Mouse (Mus musculus) E14TG2a.4 (cell line): ENCODE data around the gene Pcsk2.

Experiments
- H3K27me3 ChIP-seq: 2 replicates; pipeline ENCODE4 v1.6.1; 2014; ENCODE audit warnings: low read length, control low read depth; ENCODE audit not compliant: insufficient read depth
- H3K36me3 ChIP-seq: 2 replicates; pipeline ENCODE4 v1.6.1; 2014; ENCODE audit warnings: low read length, control low read depth; ENCODE audit not compliant: insufficient read depth
- H3K4me1 ChIP-seq: replicated peaks from 2 replicates; pipeline ENCODE4 v1.6.1; 2014; ENCODE audit warnings: low read depth, low read length, control low read depth
- H3K4me3 ChIP-seq: replicated peaks from 2 replicates; pipeline ENCODE4 v1.5.1; 2014; ENCODE audit warnings: mild to moderate bottlenecking, low read length
- H3K9me3 ChIP-seq: 2 replicates; pipeline ENCODE4 v1.6.1; 2014; ENCODE audit warnings: low read length, control low read depth
- CTCF ChIP-seq: conservative IDR thresholded peaks from 2 replicates; pipeline ENCODE4 v1.5.1; 2014; ENCODE audit warnings: low read length
- NANOG ChIP-seq: IDR thresholded peaks from 2 replicates; pipeline ENCODE4 v1.6.1; 2014; ENCODE audit warnings: borderline replicate concordance, low read length, mixed read lengths
- POU5F1 ChIP-seq: IDR thresholded peaks from 2 replicates; pipeline ENCODE4 v1.6.1; 2014; ENCODE audit warnings: low read length, borderline replicate concordance

The Pcsk2 gene

GRCm38 (mm10) chr2:143732501-143732900 is 186.5 kb downstream of the Pcsk2 start:
- H3K4me1 ChIP-seq: no peaks in the 10 kb centered on the region; the same call in 1 of the 2 replicates
- H3K9me3 ChIP-seq: no peaks in the 10 kb centered on the region
- TF ChIP-seq CTCF: no peak
- TF ChIP-seq NANOG: no peak
- TF ChIP-seq POU5F1: no peak
- H3K36me3 ChIP-seq: no peaks in the 10 kb centered on the region
- no peaks in the 10 kb centered on the region for H3K27me3 ChIP-seq
- H3K4me3 ChIP-seq: peak overlapping the region; percentile 41; the same call in 1 of the 2 replicates

- H3K4me1 ChIP-seq: no peaks in the 10 kb centered on the region; the same call in 1 of the 2 replicates
- peaks cover 4% of the 10 kb centered on the region; the same call in 1 of the 2 replicates for H3K9me3 ChIP-seq
- H3K4me3 ChIP-seq: no peak overlapping the region
- TF ChIP-seq NANOG (no peak), CTCF (no peak), POU5F1 (no peak)
- no peaks in the 10 kb centered on the region for H3K36me3 ChIP-seq
- no peaks in the 10 kb centered on the region for H3K27me3 ChIP-seq
These were observed 189.5 kb downstream of the Pcsk2 start for GRCm38 (mm10) chr2:143735442-143735841.

GRCm38 (mm10) chr2:143739475-143740226 is 193.7 kb downstream of the Pcsk2 start:
- TF ChIP-seq CTCF (no peak), POU5F1 (no peak), NANOG (no peak)
- no peaks in the 10 kb centered on the region for H3K36me3 ChIP-seq
- no peaks in the 10 kb centered on the region for H3K27me3 ChIP-seq
- H3K4me1 ChIP-seq: no peaks in the 10 kb centered on the region
- peaks cover 4% of the 10 kb centered on the region; the same call in 1 of the 2 replicates for H3K9me3 ChIP-seq
- H3K4me3 ChIP-seq: no peak overlapping the region

GRCm38 (mm10) chr2:143742436-143742835 is 196.5 kb downstream of the Pcsk2 start:
- TF ChIP-seq POU5F1 (no peak), CTCF (no peak), NANOG (no peak)
- Histone ChIP-seq H3K4me3 (no peak overlapping the region), H3K4me1 (no peaks in the 10 kb centered on the region), H3K27me3 (no peaks in the 10 kb centered on the region), H3K36me3 (no peaks in the 10 kb centered on the region), H3K9me3 (peaks cover 4% of the 10 kb centered on the region; the same call in 1 of the 2 replicates)

- H3K4me3 ChIP-seq: no peak overlapping the region
- H3K36me3 ChIP-seq: no peaks in the 10 kb centered on the region
- TF ChIP-seq NANOG: no peak
- TF ChIP-seq POU5F1: no peak
- H3K27me3 ChIP-seq: no peaks in the 10 kb centered on the region
- peaks cover 4% of the 10 kb centered on the region; the same call in 1 of the 2 replicates for H3K9me3 ChIP-seq
- no peaks in the 10 kb centered on the region for H3K4me1 ChIP-seq
These were observed 197.1 kb downstream of the Pcsk2 start for GRCm38 (mm10) chr2:143743081-143743480.

- TF ChIP-seq NANOG (no peak), CTCF (no peak)
- Histone ChIP-seq H3K36me3 (no peaks in the 10 kb centered on the region), H3K4me1 (no peaks in the 10 kb centered on the region), H3K9me3 (no peaks in the 10 kb centered on the region), H3K27me3 (no peaks in the 10 kb centered on the region), H3K4me3 (no peak overlapping the region)
These were observed 206.3 kb downstream of the Pcsk2 start for GRCm38 (mm10) chr2:143752051-143752788.

GRCm38 (mm10) chr2:143776448-143776847 is 230.5 kb downstream of the Pcsk2 start:
- no peaks in the 10 kb centered on the region for H3K4me1 ChIP-seq
- no peaks in the 10 kb centered on the region for H3K27me3 ChIP-seq
- H3K36me3 ChIP-seq: no peaks in the 10 kb centered on the region
- H3K9me3 ChIP-seq: peaks cover 8% of the 10 kb centered on the region
- H3K4me3 ChIP-seq: no peak overlapping the region
- TF ChIP-seq POU5F1 (no peak), NANOG (no peak), CTCF (peak; percentile 41)

GRCm38 (mm10) chr2:143780310-143780709 is 234.4 kb downstream of the Pcsk2 start:
- Histone ChIP-seq H3K27me3 (no peaks in the 10 kb centered on the region), H3K9me3 (no peaks in the 10 kb centered on the region), H3K36me3 (no peaks in the 10 kb centered on the region), H3K4me3 (no peak overlapping the region), H3K4me1 (no peaks in the 10 kb centered on the region)
- TF ChIP-seq CTCF: no peak
- no peak for TF ChIP-seq POU5F1
- TF ChIP-seq NANOG: no peak

- Histone ChIP-seq H3K4me1 (no peaks in the 10 kb centered on the region), H3K9me3 (peaks cover 11% of the 10 kb centered on the region; the same call in 1 of the 2 replicates), H3K27me3 (no peaks in the 10 kb centered on the region; the same call in 1 of the 2 replicates), H3K36me3 (no peaks in the 10 kb centered on the region), H3K4me3 (no peak overlapping the region)
- TF ChIP-seq CTCF: no peak
- no peak for TF ChIP-seq NANOG
- no peak for TF ChIP-seq POU5F1
These were observed 244.0 kb downstream of the Pcsk2 start for GRCm38 (mm10) chr2:143789911-143790310.
